Mouse (Mus musculus) MEL (cell line): ENCODE data around the gene Srgap2.

Experiments
- GATA1 ChIP-seq: IDR thresholded peaks from 2 replicates; pipeline ENCODE4 v1.6.1; 2011; ENCODE audit warnings: low read depth, low read length, improper control_type of control experiment
- JUND ChIP-seq: IDR thresholded peaks from 2 replicates; pipeline ENCODE4 v1.6.1; 2011; ENCODE audit warnings: low read depth, mild to moderate bottlenecking, improper control_type of control experiment, low read length
- MAZ ChIP-seq: IDR thresholded peaks from 2 replicates; pipeline ENCODE4 v1.6.1; 2012; ENCODE audit warnings: low read depth, mild to moderate bottlenecking, inconsistent platforms, low read length, improper control_type of control experiment
- MEF2A ChIP-seq: IDR thresholded peaks from 2 replicates; pipeline ENCODE4 v1.6.1; 2014; ENCODE audit warnings: low read depth, mild to moderate bottlenecking, inconsistent platforms, low read length, improper control_type of control experiment; ENCODE audit not compliant: poor library complexity, insufficient replicate concordance, severe bottlenecking; ENCODE audit errors: extremely low read depth
- POLR2A ChIP-seq, 2 experiments: IDR thresholded peaks; 2 replicates each; pipeline ENCODE4 v1.6.1; 2011 to 2012; ENCODE audit warnings: low read length in 2 of 2, mild to moderate bottlenecking in 2 of 2, control low read depth in 1 of 2, improper control_type of control experiment in 1 of 2, low read depth in 1 of 2, moderate library complexity in 1 of 2; ENCODE audit not compliant: control insufficient read depth in 1 of 2, insufficient read depth in 1 of 2, poor library complexity in 1 of 2
- ZMIZ1 ChIP-seq: IDR thresholded peaks from 2 replicates; pipeline ENCODE4 v1.6.1; 2012; ENCODE audit warnings: low read depth, mild to moderate bottlenecking, inconsistent platforms, low read length, improper control_type of control experiment, moderate library complexity

GRCm38 (mm10) chr1:131421113-131421512, 106.0 kb downstream of the Srgap2 start:
- TF ChIP-seq MAZ (no peak), GATA1 (no peak), JUND (no peak), POLR2A (IDR thresholded peaks at IDR 0.05; ENCODE audit: control insufficient read depth in 1 of 2, insufficient read depth in 1 of 2, low read depth in 1 of 2, low read length in 2 of 2, poor library complexity in 1 of 2) (no peak), ZMIZ1 (no peak), MEF2A (no peak)
